Mouse (Mus musculus) bone marrow, adult 2 months (tissue): ENCODE measurements around the gene Tekt4. TPM values are rescaled to one million over a fixed set of nuclear protein-coding genes. Genes with fewer than 3 reads are reported as not detected.

Experiments used
- H3K27ac ChIP-seq: fragments of 200-500 bp; 2 replicates; pipeline ENCODE4 v1.5.1; 2012; ENCODE audit warnings: low read depth, mild to moderate bottlenecking, control low read depth, inconsistent platforms, low read length; ENCODE audit not compliant: control insufficient read depth, poor library complexity, insufficient read depth
- H3K4me1 ChIP-seq: fragments of 200-500 bp; 2 replicates; pipeline ENCODE4 v1.6.1; 2011; ENCODE audit warnings: low read length; ENCODE audit not compliant: control insufficient read depth, insufficient read depth
- H3K4me3 ChIP-seq: fragments of 200-500 bp; replicated peaks from 2 replicates; pipeline ENCODE3; 2011; ENCODE audit warnings: mild to moderate bottlenecking, low read depth, low read length, control low read depth; ENCODE audit not compliant: control insufficient read depth
- CTCF ChIP-seq: fragments of 200-500 bp; IDR thresholded peaks from 2 replicates; pipeline ENCODE4 v1.5.1; 2011; ENCODE audit warnings: low read length, control low read depth; ENCODE audit not compliant: control insufficient read depth, insufficient read depth
- POLR2A ChIP-seq: fragments of 200-500 bp; IDR thresholded peaks from 2 replicates; pipeline ENCODE4 v1.6.1; 2011; ENCODE audit warnings: low read depth, mild to moderate bottlenecking, control low read depth, low read length, borderline replicate concordance; ENCODE audit not compliant: control insufficient read depth
- WGBS: fragments of 180-500 bp; shearing (Covaris S2); methylation state at CpG from one replicate; pipeline ENCODE4 v1.1.7; 2018; 5-methylcytosine and 5-hydroxymethylcytosine counted together
- polyA plus RNA-seq: library from polyadenylated mRNA; stranded (reverse); fragments of >200 nt; gene quantifications from 2 replicates; pipeline ENCODE4 v1.2.4, GENCODE M21; 2011; ENCODE audit warnings: low replicate concordance; ENCODE audit not compliant: missing spikeins, insufficient read depth, insufficient read length

The Tekt4 gene
- polyA plus RNA-seq, 1 experiment = not detected

DNA sequence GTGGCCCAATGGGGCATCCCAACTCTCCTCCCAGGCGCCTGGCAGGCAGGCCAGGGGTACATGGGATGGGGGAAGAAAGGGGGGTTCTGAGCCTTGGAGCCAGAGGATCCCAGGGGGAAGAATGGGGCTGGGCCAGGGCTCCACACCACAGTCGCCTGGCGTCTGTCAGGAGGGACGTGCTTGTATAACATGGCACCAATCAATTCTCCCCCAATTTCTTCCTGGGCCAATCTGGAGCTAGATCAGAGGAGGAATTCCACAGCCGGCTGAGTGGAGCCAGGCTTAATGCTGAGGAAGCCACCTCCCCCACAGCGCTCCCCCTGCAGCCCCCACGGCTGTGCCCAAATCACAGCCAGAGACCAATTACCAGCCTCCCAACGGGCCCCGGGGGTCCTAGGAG lies 66.1 kb downstream of the Tekt4 start:
- TF ChIP-seq CTCF (no peak), POLR2A (no peak)
- Histone ChIP-seq H3K27ac (no peak overlapping the region), H3K4me1 (no peaks in the 10 kb centered on the region), H3K4me3 (no peak overlapping the region)
- 48% methylated on average over 9 of the region's 9 CpGs for WGBS

DNA sequence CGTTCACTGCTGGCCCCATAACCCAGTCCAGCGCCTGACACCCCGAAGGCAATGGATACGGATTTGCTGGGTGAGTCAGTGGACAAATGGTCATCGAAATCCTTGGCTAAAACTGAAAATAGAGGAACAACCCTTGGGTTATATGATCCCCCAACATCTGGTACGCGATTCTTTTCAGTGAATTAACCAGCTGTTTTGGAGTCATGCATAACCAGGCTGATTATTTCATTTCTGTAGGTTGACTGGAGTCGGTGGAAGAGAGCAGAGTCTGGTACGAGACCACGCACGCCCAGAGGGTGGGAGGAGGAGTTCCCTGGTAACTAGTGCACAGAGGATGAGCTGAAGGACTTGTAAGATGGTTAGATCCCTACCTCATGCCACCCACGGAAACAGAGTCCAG lies 67.7 kb downstream of the Tekt4 start:
- no peak overlapping the region for H3K27ac ChIP-seq
- 77% methylated on average over 12 of the region's 12 CpGs for WGBS
- TF ChIP-seq CTCF (no peak), POLR2A (no peak)
- H3K4me3 ChIP-seq = no peak overlapping the region
- no peaks in the 10 kb centered on the region for H3K4me1 ChIP-seq

Other genes starting within 250 kb of the Tekt4 start
- gene Gnptg, start 214.5 kb upstream of the Tekt4 start, polyA plus RNA-seq = 10.8 and 21.7 TPM in 2 replicates
- 24.4 and 37.1 TPM in 2 replicates for gene Tsr3, start 214.4 kb upstream of the Tekt4 start, polyA plus RNA-seq
- 4.7 and 14.3 TPM in 2 replicates for gene Baiap3, start 198.3 kb upstream of the Tekt4 start, polyA plus RNA-seq
- 141 and 187 TPM in 2 replicates for gene Ube2i, start 180.0 kb upstream of the Tekt4 start, polyA plus RNA-seq
- 11.0 and 35.0 TPM in 2 replicates for gene Prss34, start 156.2 kb upstream of the Tekt4 start, polyA plus RNA-seq
- 1.7 TPM in 1 of 2 replicates, not detected in the other for gene Prss28, start 146.0 kb upstream of the Tekt4 start, polyA plus RNA-seq
- not detected in 2 replicates for gene Prss29, start 136.0 kb upstream of the Tekt4 start, polyA plus RNA-seq
- gene Tpsab1, start 109.1 kb upstream of the Tekt4 start, polyA plus RNA-seq = not detected in 2 replicates
- gene Tpsb2, start 88.3 kb upstream of the Tekt4 start, polyA plus RNA-seq = not detected in 2 replicates
- not detected in 2 replicates for gene Tpsg1, start 85.3 kb upstream of the Tekt4 start, polyA plus RNA-seq
- 2.0 and 5.2 TPM in 2 replicates for gene Cacna1h, start 20.8 kb upstream of the Tekt4 start, polyA plus RNA-seq
- not detected in 2 replicates for gene Sstr5, start 42.7 kb downstream of the Tekt4 start, polyA plus RNA-seq
- gene Sox8, start 116.1 kb downstream of the Tekt4 start, polyA plus RNA-seq = 1.2 TPM in 2 replicates
- gene Lmf1, start 124.5 kb downstream of the Tekt4 start, polyA plus RNA-seq = 5.3 and 18.8 TPM in 2 replicates